Mouse (Mus musculus) forebrain, embryonic 13.5 days (tissue): Measurements from ENCODE around the gene Abhd13. TPM values are rescaled to one million over a fixed set of nuclear protein-coding genes. Genes with fewer than 3 reads are reported as not detected.

Experiments
- ATAC-seq: fragments of 200-750 bp; cut with Nextera tagmentation; 2 replicates; pipeline ENCODE4 v1.8.0; 2017
- H3K27ac ChIP-seq: fragments of 300-500 bp; sonication (generic); 2 replicates; pipeline ENCODE4 v1.5.1; 2015; ENCODE audit warnings: inconsistent platforms, mild to moderate bottlenecking, moderate library complexity
- H3K27me3 ChIP-seq: fragments of 300-500 bp; sonication (generic); 2 replicates; pipeline ENCODE4 v1.6.1; 2015; ENCODE audit warnings: mild to moderate bottlenecking, inconsistent platforms
- H3K36me3 ChIP-seq: fragments of 300-500 bp; sonication (generic); 2 replicates; pipeline ENCODE4 v1.6.1; 2015; ENCODE audit warnings: mild to moderate bottlenecking, inconsistent platforms; ENCODE audit not compliant: poor library complexity, severe bottlenecking
- H3K4me1 ChIP-seq: fragments of 300-500 bp; sonication (generic); 2 replicates; pipeline ENCODE4 v1.6.1; 2015; ENCODE audit warnings: inconsistent platforms
- H3K4me2 ChIP-seq: fragments of 300-500 bp; sonication (generic); 2 replicates; pipeline ENCODE4 v1.6.1; 2015; ENCODE audit warnings: inconsistent platforms, mild to moderate bottlenecking, moderate library complexity
- H3K4me3 ChIP-seq: fragments of 300-500 bp; sonication (generic); 2 replicates; pipeline ENCODE4 v1.5.1; 2015; ENCODE audit warnings: mild to moderate bottlenecking, inconsistent platforms
- H3K9ac ChIP-seq: fragments of 300-500 bp; sonication (generic); 2 replicates; pipeline ENCODE4 v1.6.1; 2015; ENCODE audit warnings: mild to moderate bottlenecking, inconsistent platforms
- H3K9me3 ChIP-seq: fragments of 300-500 bp; sonication (generic); replicated peaks from 2 replicates; pipeline ENCODE4 v1.6.1; 2016; ENCODE audit warnings: inconsistent platforms
- WGBS: fragments of 180-500 bp; shearing (Covaris S2); methylation state at CpG from one replicate; pipeline ENCODE4 v1.1.7; 2015; 5-methylcytosine and 5-hydroxymethylcytosine counted together
- polyA plus RNA-seq: library from polyadenylated mRNA; unstranded; fragments of >200 nt; fragmentation: Nextera tagmentation; extraction: Ambion mirVana; gene quantifications from 2 replicates; pipeline ENCODE4 v1.2.1, GENCODE M21; 2015

Abhd13 gene
- polyA plus RNA-seq, 1 experiment from 2014 or later = 13.5 TPM

- no peak overlapping the region for H3K9ac ChIP-seq
- H3K27ac ChIP-seq = no peak overlapping the region
- 90% methylated on average over 9 of the region's 9 CpGs for WGBS
- H3K36me3 ChIP-seq = no peaks in the 10 kb centered on the region
- H3K4me1 ChIP-seq = peaks cover 8% of the 10 kb centered on the region; the same call in 1 of the 2 replicates
- no peaks in the 10 kb centered on the region for H3K27me3 ChIP-seq
- H3K4me3 ChIP-seq = no peak overlapping the region
- ATAC-seq = no peak
- no peaks in the 10 kb centered on the region for H3K9me3 ChIP-seq
- H3K4me2 ChIP-seq = no peak overlapping the region
Measured at GRCm38 (mm10) chr8:10031177-10031576, 53.7 kb downstream of the Abhd13 start.

- ATAC-seq = no peak
- no peak overlapping the region for H3K9ac ChIP-seq
- WGBS = 75% methylated on average over 3 of the region's 3 CpGs
- no peaks in the 10 kb centered on the region for H3K27me3 ChIP-seq
- H3K27ac ChIP-seq = no peak overlapping the region
- no peak overlapping the region for H3K4me2 ChIP-seq
- no peak overlapping the region for H3K4me3 ChIP-seq
- no peaks in the 10 kb centered on the region for H3K9me3 ChIP-seq
- H3K4me1 ChIP-seq = no peaks in the 10 kb centered on the region
- H3K36me3 ChIP-seq = no peaks in the 10 kb centered on the region
Measured at GRCm38 (mm10) chr8:10040866-10041265, 63.4 kb downstream of the Abhd13 start.

Other genes starting within 250 kb of the Abhd13 start
- 10.3 and 10.4 TPM in 2 replicates for gene Fam155a, start 206.5 kb upstream of the Abhd13 start, polyA plus RNA-seq
- gene Gm10217, start 113.5 kb upstream of the Abhd13 start, polyA plus RNA-seq = not detected in 2 replicates
- 10.5 and 11.0 TPM in 2 replicates for gene Lig4, start within 50 bp of the Abhd13 start, polyA plus RNA-seq
- gene Tnfsf13b, start 28.8 kb downstream of the Abhd13 start, polyA plus RNA-seq = 0.23 and 0.25 TPM in 2 replicates
- 2.0 and 2.6 TPM in 2 replicates for gene Myo16, start 176.2 kb downstream of the Abhd13 start, polyA plus RNA-seq